Mouse (Mus musculus) heart, adult 2 months (tissue): Measurements from ENCODE around the gene Lcn2.

Experiments
- CTCF ChIP-seq: fragments of 200-600 bp; IDR thresholded peaks from 2 replicates; pipeline ENCODE4 v1.8.1; 2022; ENCODE audit warnings: antibody characterized with exemption, mild to moderate bottlenecking, moderate library complexity
- POLR2A ChIP-seq: fragments of 200-500 bp; IDR thresholded peaks from 2 replicates; pipeline ENCODE4 v1.6.1; 2011; ENCODE audit warnings: mild to moderate bottlenecking, low read depth, low read length, control low read depth; ENCODE audit not compliant: insufficient read depth

- TF ChIP-seq POLR2A: no peak
- no peak for TF ChIP-seq CTCF
Measured at GRCm38 (mm10) chr2:32429215-32429891, 41.3 kb upstream of the Lcn2 start.
